Comparison of ENCODE assay signal across 18 mouse cellular contexts in the genomic region with DNA sequence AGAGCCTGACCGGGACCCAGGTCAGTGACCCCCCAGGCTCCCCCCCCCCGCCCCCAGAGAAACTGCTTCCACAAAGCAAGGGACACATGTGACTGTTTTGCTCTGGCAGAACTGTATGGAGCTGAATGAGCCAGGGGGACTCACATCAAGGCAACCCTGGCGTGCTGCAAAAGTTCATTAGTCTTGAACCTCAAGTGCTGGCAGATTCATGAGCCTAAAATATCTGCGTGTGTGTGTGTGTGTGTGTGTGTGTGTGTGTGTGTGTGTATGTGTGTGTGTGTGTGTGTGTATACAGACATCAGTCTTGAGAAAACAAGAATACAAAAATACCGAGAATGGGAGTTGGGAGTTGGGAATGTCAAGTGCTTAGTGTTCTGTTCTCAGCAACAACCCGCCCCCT. TPM values are rescaled to one million over a fixed set of nuclear protein-coding genes. Genes with fewer than 3 reads are reported as not detected.
"Had no signal": no experiment of that assay in that cellular context is flagged by ENCODE, and none has a peak within 500 bp of the region (broad histone marks: within the 10 kb centered on the region; RNA-seq: fewer than 3 reads in every experiment).

No protein-coding gene starts in this region.

- H3K4me3 ChIP-seq: layer of hippocampus, adult 2 months; liver, embryonic 15.5 days; megakaryocyte, embryonic 14.5 days; midbrain, embryonic 12.5 days; stomach, embryonic 15.5 days had no signal

- H3K9ac ChIP-seq: liver, embryonic 15.5 days; midbrain, embryonic 12.5 days; stomach, embryonic 15.5 days had no signal

- DNase-seq: kidney, adult 18-20 months; kidney, postnatal 10 days; kidney, postnatal 4 days; right cerebral cortex, postnatal 14 days; thymus, adult 2 months; thymus, postnatal 25 days had no signal

- H3K27ac ChIP-seq: layer of hippocampus, adult 2 months; liver, embryonic 15.5 days; macrophage; midbrain, embryonic 12.5 days; stomach, embryonic 15.5 days had no signal

- H3K4me2 ChIP-seq: liver, embryonic 11.5 days; liver, embryonic 15.5 days; midbrain, embryonic 12.5 days; stomach, embryonic 15.5 days had no signal

- H3K4me1 ChIP-seq: liver, embryonic 15.5 days; midbrain, embryonic 12.5 days had no signal

- H3K36me3 ChIP-seq: liver, embryonic 15.5 days; midbrain, embryonic 12.5 days; stomach, embryonic 15.5 days had no signal

- H3K9me3 ChIP-seq: liver, embryonic 15.5 days; megakaryocyte, embryonic 14.5 days; midbrain, embryonic 12.5 days; stomach, embryonic 15.5 days had no signal

RNA-seq across cellular contexts. Expression of gene Tbx5, which starts 5.1 kb away (rescaled TPM):
- total RNA-seq: layer of hippocampus, adult 2 months; layer of hippocampus, postnatal 10 days; left cerebral cortex, postnatal 36 days; midbrain, postnatal 0 days had no signal
- polyA plus RNA-seq: kidney, embryonic 14.5 days; macrophage; spleen, adult 2 months had no signal
